Mouse (Mus musculus) embryo, embryonic 10 days (tissue): ENCODE data around the gene Atp5d.
"Not testable (repeated sequence)": the region's sequence is repeated elsewhere in the genome, so short reads cannot be mapped to it uniquely, and the experiment has no call there.

Source experiments
- DNase-seq: peaks from one replicate; pipeline ENCODE4 v3.0.0-alpha.2; 2015; ENCODE audit warnings: low spot score

Atp5d gene

GRCm38 (mm10) chr10:80154384-80154783 is 16.0 kb downstream of the Atp5d start:
- no peak for DNase-seq

GRCm38 (mm10) chr10:80155277-80155676 is 16.8 kb downstream of the Atp5d start:
- DNase-seq, result no peak

- DNase-seq, result no peak
Measured at GRCm38 (mm10) chr10:80156002-80156751, 17.7 kb downstream of the Atp5d start.

GRCm38 (mm10) chr10:80156752-80157053 is 18.3 kb downstream of the Atp5d start:
- no peak for DNase-seq

GRCm38 (mm10) chr10:80157141-80157929 is 18.9 kb downstream of the Atp5d start:
- DNase-seq, result no peak

- DNase-seq, result peak; percentile 70
Measured at GRCm38 (mm10) chr10:80158307-80158986, 20.0 kb downstream of the Atp5d start.

GRCm38 (mm10) chr10:80159021-80159560 is 20.7 kb downstream of the Atp5d start:
- peak; percentile 66 for DNase-seq

GRCm38 (mm10) chr10:80159561-80160454 is 21.4 kb downstream of the Atp5d start:
- DNase-seq, result peak; percentile 98

GRCm38 (mm10) chr10:80160455-80161371 is 22.3 kb downstream of the Atp5d start:
- DNase-seq, result peak; percentile 90

GRCm38 (mm10) chr10:80161522-80162242 is 23.2 kb downstream of the Atp5d start:
- DNase-seq, result peak; percentile 86

- no peak for DNase-seq
Measured at GRCm38 (mm10) chr10:80162243-80162608, 23.8 kb downstream of the Atp5d start.

- DNase-seq, result no peak
Measured at GRCm38 (mm10) chr10:80162716-80163299, 24.4 kb downstream of the Atp5d start.

- DNase-seq, result no peak
Measured at GRCm38 (mm10) chr10:80163721-80164120, 25.3 kb downstream of the Atp5d start.

- no peak for DNase-seq
Measured at GRCm38 (mm10) chr10:80164161-80164997, 25.9 kb downstream of the Atp5d start.

- DNase-seq, result peak; percentile 100
Measured at GRCm38 (mm10) chr10:80164998-80165344, 26.5 kb downstream of the Atp5d start.

- peak; percentile 59 for DNase-seq
Measured at GRCm38 (mm10) chr10:80165392-80166128, 27.1 kb downstream of the Atp5d start, which contains the start of gene Cirbp. Cirbp (plus strand) TSS chr10:80165985.

- not testable (repeated sequence) for DNase-seq
Measured at GRCm38 (mm10) chr10:80166136-80166535, 27.7 kb downstream of the Atp5d start.
